In the genomic region with DNA sequence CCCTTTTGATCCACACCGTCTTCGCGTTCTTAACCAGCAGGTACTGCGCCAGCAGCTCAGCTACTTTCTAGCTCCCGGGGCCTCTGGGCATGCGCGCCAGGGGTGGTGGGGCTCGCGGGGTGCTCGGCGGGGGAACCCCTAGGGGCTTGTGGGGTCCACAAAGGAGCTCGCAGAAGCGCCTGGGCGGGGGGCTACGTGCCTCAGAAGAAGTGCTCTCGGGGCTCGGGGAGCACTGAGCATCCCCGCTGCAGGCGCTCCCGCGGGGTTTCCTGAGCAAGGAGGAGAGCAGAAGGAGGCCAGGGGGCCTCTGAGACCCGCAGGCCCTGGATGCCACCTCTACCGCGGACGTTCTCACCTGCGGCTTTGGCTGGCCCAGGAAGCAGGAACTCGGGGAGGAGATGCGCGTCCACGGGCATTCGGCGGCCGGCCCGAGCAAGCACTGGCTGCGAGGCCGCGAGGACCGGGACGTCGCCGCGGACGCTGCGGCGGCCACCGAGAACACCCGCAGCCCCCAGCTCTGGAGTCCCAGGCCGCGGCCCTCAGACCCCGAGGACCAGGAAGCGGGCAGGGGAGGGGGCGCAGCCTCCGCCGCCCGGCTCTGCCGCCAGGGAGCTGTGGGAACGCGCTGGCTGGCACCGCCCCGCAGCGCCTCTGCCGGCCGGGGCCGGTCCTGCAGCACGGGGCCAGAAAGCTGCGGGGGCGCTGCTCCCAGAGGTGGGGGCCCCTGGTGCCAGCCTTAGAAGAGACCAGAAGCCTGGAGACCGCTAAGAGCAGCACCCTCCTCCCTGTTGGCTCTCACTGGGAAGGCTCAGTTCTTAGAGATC, we compare ENCODE assay signal across 8 mouse cellular contexts. TPM values are rescaled to one million over a fixed set of nuclear protein-coding genes. Genes with fewer than 3 reads are reported as not detected.
DNase-seq lines count a peak whose midpoint lies in the region; ATAC-seq and TF ChIP-seq lines count a peak whose summit lies in the region.

No protein-coding gene starts in this region.

- H3K9ac ChIP-seq in lung, embryonic 14.5 days = peak overlapping the region; percentile 54
- H3K9ac ChIP-seq in heart, embryonic 12.5 days = peak overlapping the region; percentile 70
- H3K9ac ChIP-seq in kidney, postnatal 0 days (ENCODE audit: low read depth, low read length) = peak overlapping the region; percentile 47; the same call in 1 of the 2 replicates
- H3K9ac ChIP-seq in liver, embryonic 12.5 days = no peak overlapping the region
- peak overlapping the region; percentile 48 for H3K9ac ChIP-seq in neural tube, embryonic 15.5 days (replicated peaks)

- no peaks in the 10 kb centered on the region for H3K36me3 ChIP-seq in lung, embryonic 14.5 days (ENCODE audit: insufficient read depth)
- no peaks in the 10 kb centered on the region for H3K36me3 ChIP-seq in heart, embryonic 12.5 days
- no peaks in the 10 kb centered on the region for H3K36me3 ChIP-seq in kidney, postnatal 0 days (ENCODE audit: insufficient read depth, low read length)
- no peaks in the 10 kb centered on the region for H3K36me3 ChIP-seq in liver, embryonic 12.5 days
- H3K36me3 ChIP-seq in neural tube, embryonic 15.5 days = no peaks in the 10 kb centered on the region

- H3K27me3 ChIP-seq in lung, embryonic 14.5 days (ENCODE audit: insufficient read depth, low read length) = no peaks in the 10 kb centered on the region
- H3K27me3 ChIP-seq in heart, embryonic 12.5 days (replicated peaks) = peaks cover 40% of the 10 kb centered on the region
- 0 out of 2 replicates have a peak, but pooled peaks cover 6% of the 10 kb centered on the region for H3K27me3 ChIP-seq in kidney, postnatal 0 days (ENCODE audit: insufficient read depth, low read length)
- H3K27me3 ChIP-seq in liver, embryonic 12.5 days (replicated peaks) = peaks cover 30% of the 10 kb centered on the region
- peaks cover 17% of the 10 kb centered on the region for H3K27me3 ChIP-seq in neural tube, embryonic 15.5 days (replicated peaks)

- peak overlapping the region; percentile 50 for H3K4me3 ChIP-seq in lung, embryonic 14.5 days (ENCODE audit: low read depth, low read length)
- peak overlapping the region; percentile 72 for H3K4me3 ChIP-seq in cortical plate, adult 2 months (ENCODE audit: insufficient read depth, low read length)
- H3K4me3 ChIP-seq in heart, embryonic 12.5 days = peak overlapping the region; percentile 66
- peak overlapping the region; percentile 43 for H3K4me3 ChIP-seq in kidney, postnatal 0 days (replicated peaks; ENCODE audit: low read depth, low read length)
- peak overlapping the region; percentile 47 for H3K4me3 ChIP-seq in liver, embryonic 12.5 days
- peak overlapping the region; percentile 53 for H3K4me3 ChIP-seq in neural tube, embryonic 15.5 days (replicated peaks)

- no peaks in the 10 kb centered on the region for H3K9me3 ChIP-seq in lung, embryonic 14.5 days (ENCODE audit: low read depth, low read length)
- no peaks in the 10 kb centered on the region for H3K9me3 ChIP-seq in heart, embryonic 12.5 days (replicated peaks)
- no peaks in the 10 kb centered on the region for H3K9me3 ChIP-seq in kidney, postnatal 0 days (replicated peaks; ENCODE audit: low read length)
- no peaks in the 10 kb centered on the region for H3K9me3 ChIP-seq in liver, embryonic 12.5 days (replicated peaks)
- H3K9me3 ChIP-seq in neural tube, embryonic 15.5 days (replicated peaks) = no peaks in the 10 kb centered on the region

- H3K4me2 ChIP-seq in lung, embryonic 14.5 days = peak overlapping the region; percentile 73
- H3K4me2 ChIP-seq in heart, embryonic 12.5 days = peak overlapping the region; percentile 91
- peak overlapping the region; percentile 64 for H3K4me2 ChIP-seq in kidney, postnatal 0 days (ENCODE audit: low read length)
- H3K4me2 ChIP-seq in liver, embryonic 12.5 days = peak overlapping the region; percentile 66
- H3K4me2 ChIP-seq in neural tube, embryonic 15.5 days = peak overlapping the region; percentile 68

- ATAC-seq in lung, embryonic 14.5 days (ENCODE audit: insufficient read depth) = peak; percentile 83
- no peak for ATAC-seq in heart, embryonic 12.5 days (ENCODE audit: insufficient number of reproducible peaks, low FRiP score)
- peak; percentile 72; the same call in 1 of the 2 replicates for ATAC-seq in kidney, postnatal 0 days (replicated peaks; ENCODE audit: low FRiP score, low read depth)
- no peak for ATAC-seq in liver, embryonic 12.5 days
- peak; percentile 87 for ATAC-seq in neural tube, embryonic 15.5 days (ENCODE audit: low FRiP score)

- H3K4me1 ChIP-seq in lung, embryonic 14.5 days (ENCODE audit: insufficient read depth) = no peaks in the 10 kb centered on the region
- no peaks in the 10 kb centered on the region for H3K4me1 ChIP-seq in cortical plate, adult 2 months (ENCODE audit: control insufficient read depth, insufficient read depth, low read length)
- H3K4me1 ChIP-seq in heart, embryonic 12.5 days (replicated peaks) = no peaks in the 10 kb centered on the region
- H3K4me1 ChIP-seq in kidney, postnatal 0 days (replicated peaks; ENCODE audit: insufficient read depth, low read length) = no peaks in the 10 kb centered on the region
- no peaks in the 10 kb centered on the region for H3K4me1 ChIP-seq in liver, embryonic 12.5 days
- H3K4me1 ChIP-seq in neural tube, embryonic 15.5 days = peaks cover 9% of the 10 kb centered on the region; the same call in 1 of the 2 replicates

- no peak for TF ChIP-seq POLR2A in cortical plate, adult 2 months (IDR thresholded peaks at IDR 0.05; ENCODE audit: extremely low read depth, insufficient read depth, low read length)

- no peak overlapping the region for H3K27ac ChIP-seq in lung, embryonic 14.5 days (ENCODE audit: low read depth)
- peak overlapping the region; percentile 42 for H3K27ac ChIP-seq in cortical plate, adult 2 months (ENCODE audit: insufficient read depth, low read length)
- no peak overlapping the region for H3K27ac ChIP-seq in heart, embryonic 12.5 days (ENCODE audit: poor library complexity, severe bottlenecking)
- H3K27ac ChIP-seq in kidney, postnatal 0 days = no peak overlapping the region
- H3K27ac ChIP-seq in liver, embryonic 12.5 days = no peak overlapping the region
- peak overlapping the region; percentile 41; the same call in 1 of the 2 replicates for H3K27ac ChIP-seq in neural tube, embryonic 15.5 days (replicated peaks)

- peak; percentile 60 for DNase-seq in lung, embryonic 14.5 days
- DNase-seq in lung, postnatal 25 days (ENCODE audit: low spot score) = no peak
- peak; percentile 29 for DNase-seq in kidney, postnatal 0 days (ENCODE audit: low spot score)
- peak; percentile 43 for DNase-seq in urinary bladder, postnatal 25 days (ENCODE audit: low spot score)

- 10% methylated on average over 43 of the region's 68 CpGs for whole genome bisulfite sequencing in lung, embryonic 14.5 days
- WGBS in heart, embryonic 12.5 days = 16% methylated on average over 60 of the region's 68 CpGs
- 37% methylated on average over 63 of the region's 68 CpGs for WGBS in kidney, postnatal 0 days
- WGBS in liver, embryonic 12.5 days (ENCODE audit: insufficient replicate concordance) = 12% methylated on average over 51 of the region's 68 CpGs
- 19% methylated on average over 47 of the region's 68 CpGs for WGBS in neural tube, embryonic 15.5 days

- peak; percentile 17; the same call in 1 of the 2 replicates for TF ChIP-seq CTCF in lung, embryonic 14.5 days (IDR thresholded peaks at IDR 0.05; ENCODE audit: low read depth)
- TF ChIP-seq CTCF in cortical plate, adult 2 months (IDR thresholded peaks at IDR 0.05; ENCODE audit: extremely low read depth, insufficient read depth, low read length) = 0 out of 2 replicates have a peak, but pooled peaks have one; percentile 18
- TF ChIP-seq CTCF in kidney, postnatal 0 days (IDR thresholded peaks at IDR 0.05; ENCODE audit: low read depth) = peak; percentile 58

RNA-seq across cellular contexts. Expression of gene 1700018G05Rik, which starts 5.6 kb away (rescaled TPM):
- not detected in 2 replicates for polyA plus RNA-seq in lung, embryonic 14.5 days (2014; fragmentation: Nextera tagmentation; extraction: Ambion mirVana)
- polyA plus RNA-seq in cortical plate, adult 2 months (2012; rRNA removed) = not detected in 2 replicates
- not detected in 2 replicates for polyA plus RNA-seq in heart, embryonic 12.5 days (2016; fragmentation: Nextera tagmentation; extraction: Ambion mirVana)
- not detected in 2 replicates for polyA plus RNA-seq in kidney, postnatal 0 days (2015; fragmentation: Nextera tagmentation; extraction: Ambion mirVana)
- not detected in 2 replicates for polyA plus RNA-seq in liver, embryonic 12.5 days (2016; fragmentation: Nextera tagmentation; extraction: Ambion mirVana)
- polyA plus RNA-seq in neural tube, embryonic 15.5 days (2015; fragmentation: Nextera tagmentation; extraction: Ambion mirVana) = 0.64 TPM in 1 of 2 replicates, not detected in the other

RNA-seq across cellular contexts. Expression of gene 1700011M02Rik, which starts 25.1 kb away (rescaled TPM):
- not detected in 2 replicates for polyA plus RNA-seq in lung, embryonic 14.5 days (2014; fragmentation: Nextera tagmentation; extraction: Ambion mirVana)
- not detected in 2 replicates for polyA plus RNA-seq in cortical plate, adult 2 months (2012; rRNA removed)
- not detected in 2 replicates for polyA plus RNA-seq in heart, embryonic 12.5 days (2016; fragmentation: Nextera tagmentation; extraction: Ambion mirVana)
- polyA plus RNA-seq in kidney, postnatal 0 days (2015; fragmentation: Nextera tagmentation; extraction: Ambion mirVana) = not detected in 2 replicates
- polyA plus RNA-seq in liver, embryonic 12.5 days (2016; fragmentation: Nextera tagmentation; extraction: Ambion mirVana) = not detected in 2 replicates
- polyA plus RNA-seq in neural tube, embryonic 15.5 days (2015; fragmentation: Nextera tagmentation; extraction: Ambion mirVana) = not detected in 2 replicates

RNA-seq across cellular contexts. Expression of gene Dmrtc1a, which starts 25.3 kb away (rescaled TPM):
- polyA plus RNA-seq in lung, embryonic 14.5 days (2014; fragmentation: Nextera tagmentation; extraction: Ambion mirVana) = 0.63 and 0.66 TPM in 2 replicates
- polyA plus RNA-seq in cortical plate, adult 2 months (2012; rRNA removed) = 7.9 and 8.6 TPM in 2 replicates
- 0.18 and 0.33 TPM in 2 replicates for polyA plus RNA-seq in heart, embryonic 12.5 days (2016; fragmentation: Nextera tagmentation; extraction: Ambion mirVana)
- 2.8 and 3.3 TPM in 2 replicates for polyA plus RNA-seq in kidney, postnatal 0 days (2015; fragmentation: Nextera tagmentation; extraction: Ambion mirVana)
- polyA plus RNA-seq in liver, embryonic 12.5 days (2016; fragmentation: Nextera tagmentation; extraction: Ambion mirVana) = 0.17 TPM in 1 of 2 replicates, not detected in the other
- polyA plus RNA-seq in neural tube, embryonic 15.5 days (2015; fragmentation: Nextera tagmentation; extraction: Ambion mirVana) = 1.0 and 1.5 TPM in 2 replicates

Comparison
In these comparisons a context has a peak if more than half of its experiments do, and no peak if none do; other contexts are left out.
1. ATAC-seq: peak in lung, embryonic 14.5 days (single experiment), kidney, postnatal 0 days (single experiment) and neural tube, embryonic 15.5 days (single experiment); none in heart, embryonic 12.5 days (single experiment) and liver, embryonic 12.5 days (single experiment).
2. H3K27ac ChIP-seq: peak in cortical plate, adult 2 months (single experiment) and neural tube, embryonic 15.5 days (single experiment); none in lung, embryonic 14.5 days (single experiment), heart, embryonic 12.5 days (single experiment), kidney, postnatal 0 days (single experiment) and liver, embryonic 12.5 days (single experiment).
3. Peak in every context shown above with its lines, with median percentiles within 50 percentile points of each other: H3K4me2 ChIP-seq, H3K4me3 ChIP-seq and CTCF ChIP-seq.